Mouse (Mus musculus) natural killer cell, adult 2 months (primary cell): ENCODE data around the gene Hba-a2.
"Not testable (repeated sequence)": the region's sequence is repeated elsewhere in the genome, so short reads cannot be mapped to it uniquely, and the experiment has no call there.

Experiments
- DNase-seq, 2 experiments: peaks; one replicate each; pipeline ENCODE4 v3.0.0; 2022; ENCODE audit warnings: low spot score in 2 of 2

The Hba-a2 gene

GRCm38 (mm10) chr11:32283091-32283777, 13.1 kb upstream of the Hba-a2 start, which contains the start of gene Hba-a1:
Gene Hba-a1, plus strand, starts transcription at chr11:32283511.
- DNase-seq, result not testable (repeated sequence)

DNA sequence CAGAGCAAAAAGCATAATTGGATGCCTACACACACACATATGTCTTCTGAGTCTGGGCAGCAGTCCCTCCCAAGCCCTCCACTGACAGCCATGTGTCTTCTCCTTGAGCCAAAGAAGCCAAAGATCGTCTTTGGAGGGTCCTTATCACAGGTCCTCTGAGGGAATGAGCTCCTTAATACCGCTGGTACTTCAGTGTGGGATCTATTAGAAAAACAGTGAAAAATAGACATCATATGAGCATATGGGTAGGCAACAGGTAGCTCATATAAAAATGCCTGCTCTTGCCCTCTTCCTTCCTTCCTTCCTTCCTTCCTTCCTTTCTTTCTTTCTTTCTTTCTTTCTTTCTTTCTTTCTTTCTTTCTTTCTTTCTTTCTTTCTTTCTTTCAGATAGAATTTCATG, 11.7 kb upstream of the Hba-a2 start:
- not testable (repeated sequence) for DNase-seq

- DNase-seq, result no peak
Observed at GRCm38 (mm10) chr11:32285031-32285775, 11.1 kb upstream of the Hba-a2 start.

DNA sequence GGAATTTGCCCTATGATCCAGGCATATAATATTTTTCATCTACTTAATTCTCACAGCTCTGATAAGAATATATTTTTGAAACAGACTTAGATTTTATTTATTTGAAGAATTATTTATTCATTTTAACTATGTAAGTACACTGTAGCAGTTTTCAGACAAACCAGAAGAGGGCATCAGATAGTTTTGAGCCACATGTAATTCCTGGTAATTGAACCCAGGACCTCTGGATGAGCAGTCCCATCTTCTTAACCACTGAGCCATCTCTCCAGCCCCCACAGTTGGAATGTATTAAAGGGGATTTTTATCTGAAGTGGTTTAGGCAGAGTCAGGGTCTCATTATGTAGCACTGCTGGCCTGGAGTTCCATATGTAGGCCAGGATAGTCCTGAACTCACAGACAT, 10.4 kb upstream of the Hba-a2 start:
- not testable (repeated sequence) for DNase-seq

DNA sequence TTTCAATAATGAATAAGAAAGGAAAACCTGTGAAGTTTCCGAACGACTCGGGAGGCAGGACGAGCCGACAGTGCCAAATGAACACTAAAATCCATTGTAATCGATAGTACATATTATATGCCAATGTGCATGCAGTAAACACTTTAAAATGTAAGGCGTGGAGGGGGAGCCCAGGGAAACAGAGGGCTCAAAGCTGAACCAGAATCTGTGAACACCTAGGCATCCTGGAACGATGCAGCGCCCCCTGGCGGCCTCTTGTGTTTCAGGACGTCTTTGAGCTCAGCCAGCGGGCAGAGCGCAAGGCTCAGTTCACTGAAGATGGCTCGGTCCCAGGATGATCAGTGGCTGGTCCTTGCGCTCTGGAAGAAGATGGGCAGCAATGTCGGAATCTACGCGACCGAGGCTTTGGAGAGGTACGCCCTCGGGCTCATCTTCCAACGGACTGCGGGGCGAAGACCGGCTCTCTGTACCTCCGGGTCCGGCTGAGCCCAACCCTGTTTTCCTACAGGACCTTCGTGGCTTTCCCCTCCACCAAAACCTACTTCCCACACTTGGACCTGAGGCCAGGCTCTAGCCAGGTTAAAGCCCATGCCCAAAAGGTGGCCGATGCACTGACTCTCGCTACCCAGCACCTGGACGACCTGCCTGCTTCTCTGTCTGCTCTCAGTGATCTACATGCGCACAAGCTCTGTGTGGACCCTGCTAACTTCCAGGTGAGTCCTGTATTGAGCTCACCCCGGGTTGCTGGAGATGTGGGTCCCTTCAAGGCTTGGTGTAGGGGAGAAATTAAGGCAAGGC, 9.4 kb upstream of the Hba-a2 start, which contains the start of gene Hbq1b:
TSS of gene Hbq1b (plus strand) at position 271 of the 798 bp plus-strand sequence.
- DNase-seq, result peak; percentile 34 to 69

DNA sequence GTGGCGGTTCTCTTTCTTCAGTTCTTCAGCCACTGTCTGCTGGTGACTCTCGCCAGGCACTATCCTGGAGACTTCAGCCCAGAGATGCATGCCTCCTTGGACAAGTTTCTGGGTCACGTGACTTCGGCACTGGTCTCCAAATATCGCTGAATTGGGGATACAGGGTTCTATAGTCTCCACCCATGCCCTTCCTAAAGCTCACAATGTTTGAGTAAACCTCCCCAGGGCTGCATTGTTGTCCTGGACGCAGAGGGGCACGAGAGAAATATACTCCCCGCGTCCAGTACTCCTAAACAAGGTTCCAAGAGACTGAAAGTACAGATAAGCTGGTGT, 8.8 kb upstream of the Hba-a2 start:
- DNase-seq, result no peak

DNA sequence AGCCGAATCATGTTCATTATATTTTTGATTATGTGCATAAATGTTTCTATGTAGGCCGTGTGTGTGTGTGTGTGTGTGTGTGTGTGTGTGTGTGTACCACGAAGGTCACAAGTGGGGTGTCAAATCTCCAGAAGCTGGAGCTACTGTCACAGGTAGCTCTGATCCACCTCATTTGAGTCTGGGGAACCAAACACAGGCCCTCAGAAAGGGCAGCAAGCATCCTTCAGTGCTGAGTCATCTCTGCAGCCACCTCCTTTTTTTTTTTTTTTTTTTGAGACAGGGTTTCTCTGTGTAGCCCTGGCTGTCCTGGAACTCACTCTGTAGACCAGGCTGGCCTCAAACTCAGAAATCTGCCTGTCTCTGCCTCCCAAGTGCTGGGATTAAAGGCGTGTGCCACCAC, 3.5 kb upstream of the Hba-a2 start:
- DNase-seq, result not testable (repeated sequence)

- not testable (repeated sequence) for DNase-seq
Observed at GRCm38 (mm10) chr11:32293479-32293878, 2.8 kb upstream of the Hba-a2 start.

GRCm38 (mm10) chr11:32297417-32297816, 1.1 kb downstream of the Hba-a2 start:
- DNase-seq, result not testable (repeated sequence)

GRCm38 (mm10) chr11:32297866-32298531, 1.7 kb downstream of the Hba-a2 start:
- DNase-seq, result no peak

DNA sequence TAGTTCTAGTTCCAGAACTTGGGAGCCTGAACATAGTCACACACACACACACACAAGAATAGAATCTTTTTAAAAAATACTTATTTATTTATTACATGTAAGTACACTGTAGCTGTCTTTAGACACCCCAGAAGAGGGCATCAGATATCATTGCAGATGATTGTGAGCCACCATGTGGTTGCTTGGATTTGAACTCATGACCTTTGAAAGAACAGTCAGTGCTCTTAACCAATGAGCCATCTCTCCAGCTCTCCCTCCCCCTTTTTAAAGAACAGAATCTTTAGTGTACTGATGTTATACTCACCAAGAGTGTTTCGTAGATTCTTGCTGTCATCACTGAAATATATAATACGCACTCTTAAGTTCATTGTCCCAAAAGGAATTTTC, 2.2 kb downstream of the Hba-a2 start:
- DNase-seq, result no peak

DNA sequence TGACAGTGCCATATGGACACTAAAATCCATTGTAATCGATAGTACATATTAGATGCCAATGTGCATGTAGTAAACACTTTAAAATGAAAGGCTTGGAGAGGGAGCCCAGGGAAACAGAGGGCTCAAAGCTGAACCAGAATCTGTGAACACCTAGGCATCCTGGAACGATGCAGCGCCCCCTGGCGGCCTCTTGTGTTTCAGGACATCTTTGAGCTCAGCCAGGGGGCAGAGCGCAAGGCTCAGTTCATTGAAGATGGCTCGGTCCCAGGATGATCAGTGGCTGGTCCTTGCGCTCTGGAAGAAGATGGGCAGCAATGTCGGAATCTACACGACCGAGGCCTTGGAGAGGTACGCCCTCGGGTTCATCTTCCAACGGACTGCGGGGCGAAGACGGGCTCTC, 3.6 kb downstream of the Hba-a2 start, which contains the start of gene Hbq1a:
TSS of gene Hbq1a (plus strand) at position 205 of the 400 bp plus-strand sequence.
- peak; percentile 9 to 38 for DNase-seq

GRCm38 (mm10) chr11:32300279-32301267, 4.3 kb downstream of the Hba-a2 start:
- no peak for DNase-seq

- DNase-seq, result no peak
Observed at GRCm38 (mm10) chr11:32301506-32301905, 5.2 kb downstream of the Hba-a2 start.

GRCm38 (mm10) chr11:32302824-32303419, 6.6 kb downstream of the Hba-a2 start:
- DNase-seq, result no peak

GRCm38 (mm10) chr11:32303455-32303854, 7.2 kb downstream of the Hba-a2 start:
- no peak for DNase-seq

- DNase-seq, result no peak
Observed at GRCm38 (mm10) chr11:32307006-32307405, 10.7 kb downstream of the Hba-a2 start.

- no peak for DNase-seq
Observed at GRCm38 (mm10) chr11:32309446-32309845, 13.2 kb downstream of the Hba-a2 start.

DNA sequence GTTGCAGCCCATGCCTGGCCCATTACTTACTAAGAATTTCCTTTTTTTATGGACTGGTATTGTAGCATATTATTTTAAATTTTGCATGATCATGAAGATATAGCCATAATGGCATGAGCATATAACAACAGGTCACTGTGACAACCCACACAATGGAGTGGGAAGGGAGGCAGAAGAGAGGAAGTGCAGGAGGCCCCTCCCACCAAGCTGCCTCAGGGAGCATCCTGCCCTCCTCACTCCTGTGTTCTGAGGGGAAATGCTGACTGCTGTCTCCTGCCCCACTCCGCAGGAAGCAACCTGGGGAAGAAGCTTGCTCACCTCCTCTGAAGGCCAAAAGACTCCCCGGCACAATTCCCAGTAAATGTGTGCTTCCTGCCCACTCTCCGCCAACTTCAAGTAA, 13.6 kb downstream of the Hba-a2 start:
- DNase-seq, result no peak

- no peak for DNase-seq
Observed at GRCm38 (mm10) chr11:32316009-32316408, 19.7 kb downstream of the Hba-a2 start.
